Mouse (Mus musculus) E14TG2a.4 (cell line): ENCODE measurements around the gene Ms4a10.

Source experiments
- CTCF ChIP-seq: conservative IDR thresholded peaks from 2 replicates; pipeline ENCODE4 v1.5.1; 2014; ENCODE audit warnings: low read length
- NANOG ChIP-seq: IDR thresholded peaks from 2 replicates; pipeline ENCODE4 v1.6.1; 2014; ENCODE audit warnings: borderline replicate concordance, low read length, mixed read lengths
- POU5F1 ChIP-seq: IDR thresholded peaks from 2 replicates; pipeline ENCODE4 v1.6.1; 2014; ENCODE audit warnings: low read length, borderline replicate concordance

- no peak for TF ChIP-seq CTCF
- no peak for TF ChIP-seq POU5F1
- no peak for TF ChIP-seq NANOG
These were observed 26.1 kb downstream of the Ms4a10 start for GRCm38 (mm10) chr19:10948416-10948815.
